Mouse (Mus musculus) kidney, embryonic 14.5 days (tissue): Measurements from ENCODE around the gene Rassf5. TPM values are rescaled to one million over a fixed set of nuclear protein-coding genes. Genes with fewer than 3 reads are reported as not detected.

Experiments
- ATAC-seq: fragments of 200-750 bp; cut with Nextera tagmentation; 2 replicates; pipeline ENCODE4 v1.8.0; 2017; ENCODE audit warnings: moderate number of reproducible peaks, mild to moderate bottlenecking, moderate TSS enrichment, moderate library complexity; ENCODE audit not compliant: low FRiP score, low TSS enrichment
- H3K27ac ChIP-seq: fragments of 300-500 bp; sonication (generic); 2 replicates; pipeline ENCODE4 v1.5.1; 2014; ENCODE audit warnings: low read depth, mild to moderate bottlenecking, low read length, moderate library complexity, mixed read lengths
- H3K27me3 ChIP-seq: fragments of 300-500 bp; sonication (generic); 2 replicates; pipeline ENCODE4 v1.6.1; 2014; ENCODE audit warnings: mild to moderate bottlenecking, low read length; ENCODE audit not compliant: control insufficient read depth, insufficient read depth
- H3K36me3 ChIP-seq: fragments of 300-500 bp; sonication (generic); 2 replicates; pipeline ENCODE4 v1.6.1; 2014; ENCODE audit warnings: low read length, mixed read lengths; ENCODE audit not compliant: control insufficient read depth, insufficient read depth
- H3K4me1 ChIP-seq: fragments of 300-500 bp; sonication (generic); 2 replicates; pipeline ENCODE4 v1.6.1; 2014; ENCODE audit warnings: low read length, mixed read lengths; ENCODE audit not compliant: control insufficient read depth, insufficient read depth
- H3K4me2 ChIP-seq: fragments of 300-500 bp; sonication (generic); replicated peaks from 2 replicates; pipeline ENCODE4 v1.6.1; 2014; ENCODE audit warnings: low read depth, mild to moderate bottlenecking, low read length
- H3K4me3 ChIP-seq: fragments of 300-500 bp; sonication (generic); 2 replicates; pipeline ENCODE4 v1.5.1; 2014; ENCODE audit warnings: mild to moderate bottlenecking, low read length
- H3K9ac ChIP-seq: fragments of 300-500 bp; sonication (generic); 2 replicates; pipeline ENCODE4 v1.6.1; 2014; ENCODE audit warnings: low read depth, mild to moderate bottlenecking, low read length, moderate library complexity
- H3K9me3 ChIP-seq: fragments of 300-500 bp; sonication (generic); 2 replicates; pipeline ENCODE4 v1.6.1; 2016; ENCODE audit warnings: low read length; ENCODE audit not compliant: control insufficient read depth
- WGBS: fragments of 180-500 bp; shearing (Covaris S2); extraction: QIAGEN DNeasy Blood & Tissue Kit; methylation state at CpG from one replicate; pipeline ENCODE4 v1.1.7; 2014; 5-methylcytosine and 5-hydroxymethylcytosine counted together
- polyA plus RNA-seq: library from polyadenylated mRNA; unstranded; fragments of >200 nt; fragmentation: Nextera tagmentation; extraction: Ambion mirVana; gene quantifications from 2 replicates; pipeline ENCODE4 v1.2.1, GENCODE M21; 2014

The Rassf5 gene
- polyA plus RNA-seq, 1 experiment from 2014 or later: 1.8 TPM

- H3K4me1 ChIP-seq: no peaks in the 10 kb centered on the region
- peak; percentile 78; the same call in 1 of the 2 replicates for ATAC-seq
- no peak overlapping the region for H3K4me2 ChIP-seq
- no peak overlapping the region for H3K9ac ChIP-seq
- no peaks in the 10 kb centered on the region for H3K27me3 ChIP-seq
- no peaks in the 10 kb centered on the region for H3K9me3 ChIP-seq
- no peaks in the 10 kb centered on the region for H3K36me3 ChIP-seq
- H3K27ac ChIP-seq: no peak overlapping the region
- no peak overlapping the region for H3K4me3 ChIP-seq
- WGBS: 8% methylated on average over 5 of the region's 5 CpGs
These were observed 37.5 kb downstream of the Rassf5 start for GRCm38 (mm10) chr1:131207531-131207930.

- no peaks in the 10 kb centered on the region for H3K4me1 ChIP-seq
- H3K9ac ChIP-seq: no peak overlapping the region
- H3K4me2 ChIP-seq: no peak overlapping the region
- no peaks in the 10 kb centered on the region for H3K27me3 ChIP-seq
- no peak for ATAC-seq
- no peaks in the 10 kb centered on the region for H3K36me3 ChIP-seq
- H3K27ac ChIP-seq: no peak overlapping the region
- WGBS: 88% methylated on average over 5 of the region's 5 CpGs
- H3K4me3 ChIP-seq: no peak overlapping the region
- H3K9me3 ChIP-seq: no peaks in the 10 kb centered on the region
These were observed 38.7 kb downstream of the Rassf5 start for GRCm38 (mm10) chr1:131206342-131206741.

GRCm38 (mm10) chr1:131204461-131204860 is 40.6 kb downstream of the Rassf5 start:
- H3K9ac ChIP-seq: no peak overlapping the region
- H3K4me2 ChIP-seq: no peak overlapping the region
- no peaks in the 10 kb centered on the region for H3K9me3 ChIP-seq
- 69% methylated on average over 8 of the region's 8 CpGs for WGBS
- H3K36me3 ChIP-seq: no peaks in the 10 kb centered on the region
- H3K4me1 ChIP-seq: 0 out of 2 replicates have a peak, but pooled peaks cover 6% of the 10 kb centered on the region
- H3K27ac ChIP-seq: no peak overlapping the region
- H3K4me3 ChIP-seq: no peak overlapping the region
- no peaks in the 10 kb centered on the region for H3K27me3 ChIP-seq
- no peak for ATAC-seq

GRCm38 (mm10) chr1:131201391-131201790 is 43.7 kb downstream of the Rassf5 start:
- Histone ChIP-seq H3K9me3 (no peaks in the 10 kb centered on the region), H3K9ac (no peak overlapping the region), H3K4me2 (no peak overlapping the region), H3K4me1 (0 out of 2 replicates have a peak, but pooled peaks cover 12% of the 10 kb centered on the region), H3K36me3 (no peaks in the 10 kb centered on the region), H3K4me3 (no peak overlapping the region), H3K27me3 (no peaks in the 10 kb centered on the region), H3K27ac (no peak overlapping the region)
- ATAC-seq: no peak
- WGBS: 79% methylated on average over 4 of the region's 4 CpGs

- Histone ChIP-seq H3K36me3 (no peaks in the 10 kb centered on the region), H3K27ac (no peak overlapping the region), H3K4me1 (0 out of 2 replicates have a peak, but pooled peaks cover 12% of the 10 kb centered on the region), H3K27me3 (no peaks in the 10 kb centered on the region), H3K4me3 (no peak overlapping the region), H3K4me2 (no peak overlapping the region), H3K9me3 (no peaks in the 10 kb centered on the region), H3K9ac (no peak overlapping the region)
- 60% methylated on average over 10 of the region's 10 CpGs for WGBS
- ATAC-seq: no peak
These were observed 44.5 kb downstream of the Rassf5 start for GRCm38 (mm10) chr1:131200588-131200987.

- Histone ChIP-seq H3K4me2 (no peak overlapping the region), H3K36me3 (no peaks in the 10 kb centered on the region), H3K9ac (no peak overlapping the region), H3K4me3 (no peak overlapping the region), H3K27ac (no peak overlapping the region), H3K27me3 (no peaks in the 10 kb centered on the region), H3K4me1 (0 out of 2 replicates have a peak, but pooled peaks cover 12% of the 10 kb centered on the region), H3K9me3 (no peaks in the 10 kb centered on the region)
- 55% methylated on average over 12 of the region's 12 CpGs for WGBS
- ATAC-seq: no peak
These were observed 45.1 kb downstream of the Rassf5 start for GRCm38 (mm10) chr1:131199976-131200375.

GRCm38 (mm10) chr1:131199118-131199821 is 45.8 kb downstream of the Rassf5 start:
- no peaks in the 10 kb centered on the region for H3K9me3 ChIP-seq
- 64% methylated on average over 18 of the region's 18 CpGs for WGBS
- H3K4me2 ChIP-seq: no peak overlapping the region
- no peaks in the 10 kb centered on the region for H3K27me3 ChIP-seq
- H3K36me3 ChIP-seq: no peaks in the 10 kb centered on the region
- H3K27ac ChIP-seq: no peak overlapping the region
- H3K9ac ChIP-seq: no peak overlapping the region
- H3K4me1 ChIP-seq: 0 out of 2 replicates have a peak, but pooled peaks cover 12% of the 10 kb centered on the region
- H3K4me3 ChIP-seq: no peak overlapping the region
- no peak for ATAC-seq

GRCm38 (mm10) chr1:131198417-131198960 is 46.6 kb downstream of the Rassf5 start:
- no peak for ATAC-seq
- Histone ChIP-seq H3K36me3 (no peaks in the 10 kb centered on the region), H3K27me3 (no peaks in the 10 kb centered on the region), H3K4me3 (no peak overlapping the region), H3K27ac (no peak overlapping the region), H3K4me1 (0 out of 2 replicates have a peak, but pooled peaks cover 12% of the 10 kb centered on the region), H3K9ac (no peak overlapping the region), H3K4me2 (no peak overlapping the region), H3K9me3 (no peaks in the 10 kb centered on the region)
- 69% methylated on average over 9 of the region's 9 CpGs for WGBS

GRCm38 (mm10) chr1:131196107-131196506 is 49.0 kb downstream of the Rassf5 start:
- 0 out of 2 replicates have a peak overlapping the region, but pooled peaks have one; percentile 4 for H3K9ac ChIP-seq
- H3K4me2 ChIP-seq: no peak overlapping the region
- no peaks in the 10 kb centered on the region for H3K36me3 ChIP-seq
- 61% methylated on average over 2 of the region's 2 CpGs for WGBS
- 0 out of 2 replicates have a peak, but pooled peaks cover 12% of the 10 kb centered on the region for H3K4me1 ChIP-seq
- no peak overlapping the region for H3K4me3 ChIP-seq
- H3K27me3 ChIP-seq: no peaks in the 10 kb centered on the region
- no peak for ATAC-seq
- H3K9me3 ChIP-seq: no peaks in the 10 kb centered on the region
- no peak overlapping the region for H3K27ac ChIP-seq
